Mouse (Mus musculus) megakaryocyte, embryonic 14.5 days (primary cell): ENCODE results near the gene Smg8.

Source experiments
- FLI1 ChIP-seq: IDR thresholded peaks from 2 replicates; pipeline ENCODE4 v1.6.1; 2012; ENCODE audit warnings: low read length, inconsistent platforms, mixed read lengths
- GATA1 ChIP-seq: IDR thresholded peaks from 3 replicates; pipeline ENCODE4 v1.6.1; 2012; ENCODE audit warnings: mixed read lengths, low read length, inconsistent platforms, borderline replicate concordance

- TF ChIP-seq FLI1 (no peak), GATA1 (no peak)
These were observed 21.8 kb upstream of the Smg8 start, which contains the start of gene Prr11 for GRCm38 (mm10) chr11:87108409-87108754.
